Mouse (Mus musculus): ENCODE measurements at regions not wholly inside any gene's neighbourhood (a gene's known extent, or its start where the extent isn't known, plus 50 kb on each side); places are given as distances from the start of the nearest gene placed in this dataset.

GRCm38 (mm10) chr5:51752024-51752423, 184.5 kb upstream of the Ppargc1a start:
- no peak for DNase-seq

DNA sequence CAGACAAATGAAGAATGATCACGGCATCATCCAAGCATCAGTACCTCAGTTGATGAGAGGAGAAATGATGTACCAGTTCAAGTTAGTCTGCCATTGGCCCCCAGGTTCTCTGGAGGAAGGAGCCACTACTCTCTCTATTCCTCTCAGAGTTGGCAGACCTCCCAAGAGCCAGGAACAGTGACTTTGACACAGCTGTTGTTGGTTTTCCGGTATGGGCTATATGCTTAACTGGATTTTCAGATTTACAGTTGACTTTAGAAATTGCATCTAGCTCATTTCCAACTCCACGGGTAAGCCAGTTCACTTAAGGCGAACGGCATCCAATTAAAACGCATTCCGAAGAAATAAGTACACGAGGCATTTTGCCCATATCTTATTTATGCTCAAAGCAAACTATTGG, 182.9 kb upstream of the Ppargc1a start:
- no peak for DNase-seq

- DNase-seq: no peak
Observed at GRCm38 (mm10) chr5:51740893-51741292, 173.4 kb upstream of the Ppargc1a start.

DNA sequence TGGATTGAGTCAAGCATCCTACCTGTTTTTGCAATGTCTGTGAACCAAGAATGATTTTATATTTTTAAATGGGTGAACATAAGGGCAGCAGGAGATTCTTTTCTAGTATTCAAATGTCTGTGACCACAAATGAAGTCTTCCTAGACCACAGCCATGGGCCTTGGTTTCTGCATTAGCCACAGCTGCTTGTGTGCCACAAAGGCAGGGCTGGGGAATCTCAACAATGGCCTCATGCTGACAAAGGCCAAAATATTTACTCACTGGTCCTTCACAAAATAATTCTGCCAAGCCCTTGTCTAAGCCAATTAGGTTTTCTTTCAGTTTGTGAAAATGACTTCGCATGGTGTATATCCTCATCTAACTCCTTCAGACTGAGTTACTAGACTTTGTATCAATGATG, 162.7 kb upstream of the Ppargc1a start:
- no peak for DNase-seq

DNA sequence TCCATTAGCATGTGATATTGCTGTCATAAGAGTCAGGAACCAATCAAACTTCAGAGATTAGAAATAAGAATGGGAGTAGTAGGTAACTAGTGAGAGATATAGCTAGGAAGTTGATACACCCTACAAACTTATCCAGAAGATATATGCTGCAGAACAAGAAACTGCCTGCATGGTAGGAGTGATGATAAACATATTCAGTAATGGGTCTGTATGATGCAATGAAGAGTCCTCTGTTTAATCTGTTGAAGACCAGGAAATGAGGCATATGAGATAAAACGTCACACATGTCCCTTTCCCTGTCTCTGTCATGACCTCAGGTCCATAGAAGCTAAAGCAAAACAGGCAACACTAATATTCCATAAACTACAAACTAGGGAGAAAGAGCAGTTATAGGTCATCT, 162.2 kb upstream of the Ppargc1a start:
- DNase-seq: no peak

GRCm38 (mm10) chr5:51726762-51727161, 159.2 kb upstream of the Ppargc1a start:
- no peak for DNase-seq

- no peak for DNase-seq
Observed at GRCm38 (mm10) chr5:51718911-51719310, 151.4 kb upstream of the Ppargc1a start.

- DNase-seq: no peak
Observed at GRCm38 (mm10) chr5:51718451-51718850, 150.9 kb upstream of the Ppargc1a start.

- no peak for DNase-seq
Observed at GRCm38 (mm10) chr5:51711860-51712560, 144.5 kb upstream of the Ppargc1a start.

DNA sequence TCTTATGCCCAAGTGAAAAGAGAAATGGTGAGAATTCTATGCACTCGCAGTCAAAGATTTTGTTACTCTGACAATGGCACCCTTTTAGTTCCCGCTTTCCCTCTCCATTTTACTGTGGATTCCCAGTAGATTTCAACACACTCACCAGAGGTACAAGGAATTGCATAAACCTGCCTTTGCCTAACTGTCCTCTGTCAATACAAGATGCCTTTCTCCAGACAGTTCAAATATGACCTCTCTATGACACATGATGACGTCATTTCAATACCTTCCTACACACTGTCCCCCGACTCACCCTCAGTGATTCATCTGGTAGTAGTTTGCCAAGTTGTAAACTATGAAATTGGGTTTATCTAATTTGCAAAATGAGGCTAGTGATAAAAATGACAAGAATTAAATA, 143.1 kb upstream of the Ppargc1a start:
- no peak for DNase-seq

DNA sequence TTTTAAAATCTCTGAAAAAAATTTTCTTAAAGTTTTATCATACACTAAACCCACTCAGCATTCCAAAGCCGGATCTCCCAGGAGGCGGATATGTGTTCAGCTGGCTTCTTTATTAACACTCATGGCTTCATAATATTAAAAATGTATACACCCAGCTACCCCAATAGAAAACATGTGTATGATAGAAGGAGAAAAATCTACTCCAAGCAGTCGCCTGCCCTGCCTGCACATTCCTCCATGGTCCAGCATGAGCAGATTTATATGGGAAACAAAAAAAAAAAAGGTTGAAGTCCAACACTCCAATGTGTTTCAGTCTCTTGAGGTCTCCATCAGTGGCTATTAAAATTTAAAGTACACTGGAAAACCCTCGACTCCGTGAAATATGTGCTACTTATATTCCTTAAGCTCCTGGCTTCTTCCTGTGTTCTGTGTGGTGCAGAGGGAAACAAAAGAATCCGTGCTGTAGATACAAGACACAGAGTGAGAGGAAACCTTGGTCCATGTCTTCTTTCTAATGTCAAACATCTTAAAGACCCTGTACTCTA, 142.0 kb upstream of the Ppargc1a start:
- no peak for DNase-seq

DNA sequence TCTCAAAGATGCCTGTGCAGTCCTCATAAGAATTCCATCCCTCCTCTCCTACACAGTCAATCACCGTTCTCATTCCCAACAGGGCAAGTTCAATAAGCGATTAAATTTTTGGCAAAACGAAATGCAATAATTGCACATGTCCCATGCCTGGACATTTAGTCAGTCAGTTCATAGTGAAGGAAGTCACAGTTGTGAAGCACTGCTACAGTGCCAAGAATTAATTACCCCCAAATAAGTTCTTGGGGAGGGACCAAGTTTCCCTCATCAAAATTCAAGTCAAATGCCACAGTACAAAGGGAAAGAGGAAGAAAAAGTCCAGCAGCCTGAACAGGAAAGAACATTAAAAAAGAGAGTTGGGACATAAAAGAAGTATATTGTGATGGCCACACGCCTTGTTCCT, 112.4 kb upstream of the Ppargc1a start:
- DNase-seq: no peak

DNA sequence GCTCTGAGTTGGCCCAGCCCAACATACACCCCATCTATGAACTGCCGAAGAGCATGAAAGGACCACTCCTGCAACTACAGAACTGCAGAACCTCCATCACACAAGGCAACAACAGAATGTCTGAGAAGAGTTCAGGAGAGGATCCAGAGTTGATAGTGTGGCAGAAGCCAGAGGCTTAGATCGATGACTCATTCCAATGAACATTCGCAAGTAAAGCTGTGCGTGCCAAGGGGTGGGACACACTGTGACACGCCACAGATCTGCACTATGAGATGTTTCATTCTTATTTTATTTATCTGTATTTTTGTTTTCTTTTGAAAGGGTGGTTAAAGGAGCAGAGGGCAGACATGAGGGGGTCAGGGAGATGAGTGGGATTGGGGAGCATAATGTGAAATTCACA, 103.7 kb upstream of the Ppargc1a start:
- no peak for DNase-seq

GRCm38 (mm10) chr5:51665241-51665640, 97.7 kb upstream of the Ppargc1a start:
- DNase-seq: no peak

DNA sequence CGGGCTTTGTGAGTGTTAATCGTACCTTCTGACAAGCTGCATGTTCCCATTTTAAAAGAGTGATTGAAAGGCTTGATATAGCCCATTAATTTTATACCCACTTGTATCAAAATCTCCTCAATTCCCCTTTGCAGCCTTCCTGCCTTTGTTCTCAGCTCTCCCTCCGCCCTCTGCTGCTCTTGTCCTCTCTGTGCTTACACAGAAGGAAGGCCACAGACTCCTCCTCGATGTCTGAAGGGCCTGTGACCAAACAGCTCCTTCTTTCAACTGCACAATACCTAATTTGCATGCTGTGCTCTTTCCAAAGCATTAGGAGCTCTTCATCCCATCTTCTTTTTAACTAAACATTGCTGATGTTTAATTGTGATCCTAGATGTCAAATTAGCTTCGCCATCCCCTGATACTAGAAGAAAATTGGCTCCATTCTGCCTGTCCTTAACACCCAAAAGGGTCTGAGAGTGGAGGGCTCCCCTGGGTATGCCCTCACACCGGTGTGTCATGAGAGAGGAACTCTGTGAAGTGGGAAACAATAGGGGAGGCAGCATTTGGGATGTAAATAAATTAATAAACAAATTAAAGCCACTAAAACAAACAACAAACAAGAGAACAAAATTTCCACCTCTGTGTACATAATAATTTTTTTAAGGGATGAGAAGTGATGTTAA, 90.8 kb upstream of the Ppargc1a start:
- no peak for DNase-seq

DNA sequence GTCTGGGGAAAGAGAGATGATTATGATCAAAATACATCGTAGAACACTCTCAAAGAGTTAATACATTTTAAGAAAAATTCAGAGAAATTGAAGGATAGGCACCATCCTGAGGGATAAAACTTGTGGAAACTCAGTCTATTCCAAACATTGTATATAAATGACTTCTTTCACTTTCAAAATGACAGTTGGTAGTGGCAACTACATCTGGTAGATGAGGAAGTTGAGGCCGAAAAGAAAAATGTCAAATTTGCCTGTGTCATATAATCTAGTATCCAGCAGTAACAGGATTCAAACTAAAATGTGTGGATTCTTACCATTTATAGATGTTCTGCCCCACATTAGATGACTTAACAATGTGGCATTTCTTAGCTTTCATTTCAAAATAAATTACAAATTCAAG, 86.0 kb upstream of the Ppargc1a start:
- no peak for DNase-seq

- DNase-seq: no peak
Observed at GRCm38 (mm10) chr5:51624400-51624799, 56.9 kb upstream of the Ppargc1a start.
